Mouse (Mus musculus): ENCODE data around the gene Cnr2.

Gene Cnr2

DNA sequence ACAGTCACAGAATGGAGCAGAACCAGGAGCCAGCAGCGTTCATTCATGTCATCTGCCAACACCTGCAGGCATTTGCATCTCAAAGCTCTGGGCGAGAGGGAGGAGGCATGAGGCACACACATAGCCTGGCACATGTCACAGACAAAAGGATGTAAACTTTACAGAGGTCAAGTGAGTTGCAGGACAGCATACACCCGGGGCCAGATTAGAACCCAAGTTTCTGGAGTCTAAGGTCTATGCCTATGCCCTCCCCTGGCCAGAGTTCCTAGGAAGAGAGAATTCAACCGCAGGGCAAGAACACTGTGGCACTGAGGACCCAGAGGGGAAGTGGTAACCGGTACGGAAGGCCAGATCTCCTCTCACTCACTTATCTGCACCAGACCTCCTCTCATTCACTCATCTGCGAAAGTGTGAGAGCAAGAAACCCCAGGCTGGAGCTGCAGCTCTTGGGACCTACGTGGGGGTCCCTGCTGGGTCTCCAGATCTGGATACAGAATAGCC, at the start of gene Cnr2:
TSS of gene Cnr2 (plus strand) at position 324 of the 501 bp plus-strand sequence.
- no peak for DNase-seq (ENCODE audit: low spot score)

DNA sequence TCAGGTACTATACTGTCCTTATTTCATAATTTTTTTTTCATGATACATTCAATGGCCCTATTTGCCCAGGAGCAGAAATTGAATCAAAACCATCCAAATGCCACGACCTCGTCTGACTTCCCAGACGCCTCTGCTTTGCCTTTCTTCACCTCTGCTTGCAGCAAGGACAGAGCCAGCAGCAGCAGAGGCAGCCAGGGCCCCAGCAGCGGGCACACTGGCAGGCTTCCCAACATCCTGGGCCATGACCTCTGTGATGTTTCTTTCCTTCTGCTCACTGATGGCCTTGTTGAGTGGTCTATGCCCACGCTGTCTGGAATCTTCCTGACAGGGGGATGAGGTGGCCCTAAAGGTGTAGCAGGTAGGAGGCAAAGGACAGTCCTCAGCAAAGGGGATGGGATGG, 47.6 kb upstream of the Cnr2 start:
- no peak for DNase-seq (ENCODE audit: low spot score)

DNA sequence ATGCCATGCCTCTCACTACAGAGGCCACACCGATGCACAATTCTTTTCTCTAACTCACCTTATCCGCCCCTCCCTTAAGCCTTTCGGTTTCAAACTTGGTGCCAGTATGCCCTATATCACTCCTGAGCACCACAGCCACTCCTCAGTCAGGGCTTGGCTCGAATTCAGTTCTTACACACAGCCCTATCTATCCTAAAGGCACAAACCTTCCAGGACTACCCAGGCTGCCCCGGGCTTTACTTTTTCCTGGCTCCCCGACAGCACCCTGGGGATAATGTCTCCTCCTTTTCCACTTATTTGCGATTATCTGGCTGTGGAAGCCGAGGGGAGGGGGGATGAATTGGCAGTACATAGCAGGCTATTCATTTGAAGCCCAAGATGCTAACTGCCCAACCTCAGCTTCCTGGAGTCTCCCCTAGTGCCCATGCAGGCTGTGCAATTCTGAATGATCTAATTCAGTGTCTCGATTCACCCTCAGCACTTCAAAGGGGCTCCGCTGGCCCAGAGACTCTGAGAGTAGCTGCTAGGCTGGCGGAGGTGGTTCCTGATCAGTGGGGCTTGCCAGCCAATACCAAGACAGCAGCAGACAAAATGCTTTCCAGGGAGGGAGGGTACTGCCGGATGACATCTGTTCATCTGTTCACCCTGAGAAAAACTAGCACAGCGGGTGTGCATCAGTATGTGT, 44.6 kb upstream of the Cnr2 start:
- DNase-seq (ENCODE audit: low spot score): no peak

DNA sequence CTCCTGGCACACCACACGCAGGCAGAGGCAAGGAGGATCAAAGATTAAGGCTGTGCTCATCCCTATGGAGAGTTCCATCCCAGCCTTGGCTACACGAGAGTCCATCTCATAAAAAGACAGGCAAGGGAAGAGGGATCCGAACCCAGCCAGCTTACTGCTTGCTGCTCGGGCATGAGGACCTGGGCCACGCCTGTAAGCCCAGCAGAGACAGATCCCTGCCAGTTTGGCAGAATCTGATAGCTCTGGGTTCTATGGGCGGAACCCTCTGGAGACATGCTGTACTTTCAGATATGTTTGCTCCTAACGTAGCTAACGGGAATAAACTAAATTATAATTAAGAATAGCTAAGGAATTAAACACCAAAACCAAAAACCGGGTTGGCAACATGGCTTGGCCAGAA, 43.3 kb upstream of the Cnr2 start:
- no peak for DNase-seq (ENCODE audit: low spot score)

DNA sequence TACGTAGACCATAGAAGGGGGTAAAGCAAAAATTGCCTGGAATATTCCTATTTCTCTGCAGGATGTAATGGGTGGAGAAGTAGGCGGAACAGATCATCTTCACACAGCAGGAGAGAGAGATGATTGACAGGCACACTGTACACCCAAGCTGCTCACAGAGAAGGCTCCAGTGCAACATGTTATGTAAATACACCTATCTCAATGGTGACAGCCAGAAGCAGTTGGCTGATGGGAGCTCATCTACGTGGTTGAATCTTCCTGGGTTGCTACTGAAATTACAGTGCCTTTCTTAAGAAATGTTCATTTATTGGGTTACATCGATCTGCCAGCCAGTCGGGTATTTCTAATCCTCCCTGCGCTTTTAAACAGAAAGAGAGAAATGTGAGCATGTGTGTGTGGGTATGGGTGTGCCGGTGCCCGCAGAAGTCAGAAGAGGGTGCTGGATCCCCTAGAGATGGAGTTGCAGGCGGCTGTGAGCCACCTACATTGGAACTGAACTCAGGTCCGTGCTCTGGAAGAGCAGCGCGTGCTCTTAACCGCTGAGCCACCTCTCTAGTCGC, 41.1 kb upstream of the Cnr2 start:
- DNase-seq (ENCODE audit: low spot score): no peak

DNA sequence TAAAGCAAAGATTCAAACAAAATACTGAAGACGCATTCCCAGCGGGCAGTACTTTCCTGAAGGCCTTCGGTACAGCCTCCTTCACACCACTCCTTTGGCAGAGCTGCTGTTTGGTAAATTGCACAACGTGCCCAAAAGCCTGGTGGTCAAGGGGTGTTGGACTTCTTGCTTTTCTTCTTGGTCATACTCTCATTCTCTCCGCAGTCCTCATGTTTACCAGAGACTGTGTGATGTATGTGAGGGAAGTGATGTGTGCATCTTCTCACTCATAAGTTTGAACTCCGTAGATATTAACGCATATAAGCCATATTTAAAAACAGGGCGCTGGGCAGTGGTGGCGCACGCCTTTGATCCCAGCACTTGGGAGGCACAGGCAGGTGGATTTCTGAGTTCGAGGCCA, 40.6 kb upstream of the Cnr2 start:
- no peak for DNase-seq (ENCODE audit: low spot score)

DNA sequence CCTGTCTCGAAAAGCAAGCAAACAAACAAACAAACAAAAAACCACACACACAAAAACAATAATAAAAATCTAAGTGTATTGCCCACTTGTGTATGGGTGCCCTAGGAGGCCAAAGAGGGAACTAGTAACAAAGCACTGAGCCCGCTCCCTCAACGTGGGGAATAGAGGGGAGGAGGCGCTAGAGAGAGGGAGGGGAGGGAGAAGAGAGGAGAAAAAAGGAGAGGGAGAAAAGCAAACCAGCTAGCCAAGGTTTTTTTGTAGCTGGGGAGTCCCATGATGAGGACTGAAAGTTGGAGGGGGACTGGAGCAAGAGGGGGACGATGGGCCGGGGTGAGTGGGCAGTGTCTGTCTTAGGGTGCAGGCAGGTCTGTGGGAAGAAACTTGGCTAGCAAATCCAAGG, 40.1 kb upstream of the Cnr2 start:
- DNase-seq (ENCODE audit: low spot score): peak; percentile 62

DNA sequence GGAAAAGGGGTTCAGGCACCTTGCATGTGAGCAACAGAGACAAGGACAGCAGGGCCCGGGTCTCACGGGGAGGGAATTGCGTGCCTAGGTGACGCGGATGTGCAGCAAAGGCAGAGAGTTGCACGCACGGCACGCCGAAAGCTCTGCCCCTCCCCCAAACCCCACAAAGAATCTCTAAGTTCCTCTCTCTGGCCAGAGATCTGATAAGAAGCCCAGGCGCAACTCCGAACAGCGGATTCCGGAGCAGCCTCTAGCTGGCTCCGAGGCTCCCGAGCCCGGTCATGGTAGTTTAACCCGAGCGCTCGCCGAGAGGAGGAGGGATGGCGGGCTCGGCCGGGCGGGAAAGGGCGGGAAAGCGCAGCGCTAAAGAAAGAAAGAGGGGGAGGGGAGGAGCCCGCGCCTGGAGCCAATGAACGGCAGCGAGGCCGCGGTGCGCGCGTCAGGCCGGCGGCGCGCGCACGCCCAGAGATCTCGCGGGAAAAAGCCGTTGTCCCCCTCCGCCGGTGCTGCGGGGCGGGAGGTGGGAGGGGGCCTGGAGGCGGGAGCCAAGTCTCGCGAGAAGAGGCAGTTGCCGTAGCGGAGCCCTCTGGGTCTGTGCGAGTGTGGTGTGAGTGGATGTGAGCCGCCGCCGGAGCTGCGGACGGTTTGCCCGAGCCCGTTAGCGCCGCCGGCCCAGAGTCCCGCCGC, 39.5 kb upstream of the Cnr2 start, which contains the start of gene Srsf10:
TSS of gene Srsf10 (plus strand) at position 212 of the 687 bp plus-strand sequence.
- peak; percentile 97 for DNase-seq (ENCODE audit: low spot score)

DNA sequence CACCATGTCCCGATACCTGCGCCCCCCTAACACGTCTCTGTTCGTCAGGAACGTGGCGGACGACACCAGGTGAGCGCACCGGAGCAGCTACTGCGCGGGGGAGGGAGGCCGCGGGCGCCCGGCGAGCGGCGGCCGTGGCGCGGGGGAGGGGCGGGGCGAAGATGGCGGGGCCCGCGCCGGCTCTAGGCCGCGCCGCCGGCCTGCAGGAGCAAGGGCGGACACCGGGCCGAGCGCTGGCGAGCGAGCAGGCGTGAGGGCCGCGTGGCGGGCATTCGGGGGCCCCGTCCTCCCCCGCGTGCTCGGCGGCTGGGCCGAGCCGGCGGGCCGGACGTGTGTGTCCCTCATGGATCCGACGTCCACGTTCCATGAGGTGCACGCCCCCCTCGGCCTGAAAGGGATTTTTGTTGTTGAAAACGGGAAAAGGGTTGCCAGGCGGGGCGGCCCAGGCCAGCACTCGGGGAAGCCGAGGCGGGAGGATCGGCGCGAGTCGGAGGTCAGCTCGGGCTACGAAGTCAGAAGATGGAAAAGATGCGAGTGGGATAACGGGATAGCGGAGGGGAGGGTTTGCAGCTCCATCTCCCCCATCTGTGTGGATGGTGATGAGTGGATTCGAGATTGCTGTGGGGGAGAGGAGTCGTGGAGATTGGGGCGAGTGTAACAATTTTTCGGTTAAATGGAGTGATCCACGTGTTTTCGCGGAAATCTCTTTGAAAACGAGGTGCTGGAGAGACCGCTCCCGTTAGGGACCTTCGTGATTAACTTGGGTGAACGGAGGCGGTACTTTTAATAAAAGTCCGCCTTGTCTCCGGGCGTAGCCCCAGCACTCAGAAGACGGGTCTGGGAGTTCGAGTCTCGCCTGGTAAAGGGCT, 38.7 kb upstream of the Cnr2 start:
- peak; percentile 82 for DNase-seq (ENCODE audit: low spot score)

DNA sequence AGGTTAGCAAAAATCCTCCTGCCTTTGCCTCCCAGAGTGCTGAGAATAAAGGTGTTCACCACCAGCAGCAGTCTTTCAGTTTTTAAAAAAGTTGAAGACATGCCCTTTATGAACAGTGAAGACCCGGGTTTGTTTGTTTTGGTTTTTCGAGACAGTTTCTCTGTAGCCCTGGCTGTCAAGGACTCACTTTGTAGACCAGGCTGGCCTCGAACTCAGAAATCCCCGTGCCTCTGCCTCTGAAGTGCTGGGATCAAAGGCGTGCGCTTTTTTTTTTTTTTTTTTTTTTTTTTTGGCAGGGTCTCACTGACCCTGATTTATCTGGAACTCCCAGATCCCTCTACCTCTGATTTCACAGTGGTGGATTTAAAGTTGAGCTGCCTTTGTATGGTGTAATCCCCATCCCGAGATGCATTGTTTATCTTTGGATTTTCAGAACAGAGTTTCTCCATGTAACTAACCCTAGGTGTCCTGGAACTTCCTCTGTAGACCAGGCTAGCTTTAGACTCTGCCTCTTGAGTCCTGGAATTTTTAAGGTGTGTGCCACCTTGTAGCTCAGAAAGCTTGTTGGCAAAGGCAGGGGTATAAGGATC, 37.5 kb upstream of the Cnr2 start:
- DNase-seq (ENCODE audit: low spot score): no peak

DNA sequence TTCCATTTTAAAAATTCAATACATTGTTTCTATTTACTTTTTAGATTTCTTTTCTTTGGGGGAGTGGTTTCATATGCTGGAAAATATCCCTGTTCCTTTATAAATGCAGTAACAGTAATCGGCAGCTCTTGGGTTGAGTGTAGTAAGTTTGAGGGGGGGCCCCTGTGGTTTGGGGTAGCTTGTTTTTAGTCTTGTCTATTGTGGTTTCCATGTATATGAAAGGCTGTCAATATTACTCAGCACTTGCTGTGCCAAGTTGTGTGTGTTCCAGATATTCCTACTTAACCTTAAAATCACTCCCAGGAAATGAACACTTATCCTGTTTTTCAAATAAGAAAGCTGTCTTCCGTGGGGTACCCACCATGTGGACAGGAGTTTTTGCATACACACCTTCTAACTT, 26.2 kb upstream of the Cnr2 start:
- no peak for DNase-seq (ENCODE audit: low spot score)

DNA sequence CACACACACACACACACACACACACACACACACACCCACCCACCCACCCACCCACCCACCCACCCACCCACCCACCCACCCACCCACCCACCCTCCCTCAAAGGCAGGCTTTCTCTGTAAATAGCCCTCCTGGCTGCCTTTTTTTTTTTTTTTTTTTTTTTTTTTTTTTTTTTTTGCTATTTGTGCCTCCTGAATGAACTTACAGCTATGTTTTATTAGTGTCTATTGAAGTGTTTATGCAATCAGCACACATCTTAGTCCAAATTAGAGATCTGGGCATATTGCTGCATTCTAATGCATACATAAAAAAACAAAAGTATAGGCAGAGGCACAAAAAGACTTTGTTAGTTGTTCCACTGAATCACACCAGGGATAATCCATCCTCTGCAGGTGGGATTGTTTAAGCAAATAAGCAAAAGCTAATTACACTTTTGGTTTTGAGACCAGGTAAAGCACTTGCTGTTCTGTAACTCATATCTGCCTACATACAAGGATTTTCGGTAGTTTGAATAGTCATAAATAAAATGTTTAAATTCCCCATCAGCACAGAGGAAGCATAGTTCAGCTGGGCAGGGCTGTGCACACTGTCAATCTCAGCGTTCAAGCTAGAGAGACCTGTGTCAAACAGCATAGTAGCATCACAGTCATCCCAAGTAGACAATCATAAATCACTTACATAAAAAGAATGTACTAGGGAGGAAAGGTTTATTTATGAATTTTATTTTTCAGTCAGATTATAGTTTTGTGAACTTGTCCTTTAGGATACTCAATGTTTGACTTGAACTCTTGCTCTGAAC, 24.8 kb upstream of the Cnr2 start:
- no peak for DNase-seq (ENCODE audit: low spot score)

DNA sequence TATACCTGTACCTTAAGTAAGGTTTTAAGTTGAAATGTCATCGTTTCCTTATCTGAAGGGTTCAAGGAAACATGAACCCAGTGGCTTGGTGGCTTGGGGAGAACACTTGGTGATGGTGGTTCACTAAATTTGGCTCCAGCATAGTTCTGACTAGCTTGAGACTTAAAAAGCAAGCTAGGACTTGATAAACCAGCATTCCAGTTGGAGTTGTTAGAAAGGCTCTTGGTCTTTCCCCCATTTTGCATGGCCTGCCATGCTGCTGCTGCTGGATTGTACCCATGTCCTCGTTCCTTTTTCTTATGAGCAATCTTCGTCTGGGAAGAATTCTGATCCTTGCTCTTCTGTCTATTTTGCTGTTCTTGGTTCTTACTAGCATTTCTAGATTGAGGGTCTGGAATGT, 23.2 kb upstream of the Cnr2 start:
- no peak for DNase-seq (ENCODE audit: low spot score)

DNA sequence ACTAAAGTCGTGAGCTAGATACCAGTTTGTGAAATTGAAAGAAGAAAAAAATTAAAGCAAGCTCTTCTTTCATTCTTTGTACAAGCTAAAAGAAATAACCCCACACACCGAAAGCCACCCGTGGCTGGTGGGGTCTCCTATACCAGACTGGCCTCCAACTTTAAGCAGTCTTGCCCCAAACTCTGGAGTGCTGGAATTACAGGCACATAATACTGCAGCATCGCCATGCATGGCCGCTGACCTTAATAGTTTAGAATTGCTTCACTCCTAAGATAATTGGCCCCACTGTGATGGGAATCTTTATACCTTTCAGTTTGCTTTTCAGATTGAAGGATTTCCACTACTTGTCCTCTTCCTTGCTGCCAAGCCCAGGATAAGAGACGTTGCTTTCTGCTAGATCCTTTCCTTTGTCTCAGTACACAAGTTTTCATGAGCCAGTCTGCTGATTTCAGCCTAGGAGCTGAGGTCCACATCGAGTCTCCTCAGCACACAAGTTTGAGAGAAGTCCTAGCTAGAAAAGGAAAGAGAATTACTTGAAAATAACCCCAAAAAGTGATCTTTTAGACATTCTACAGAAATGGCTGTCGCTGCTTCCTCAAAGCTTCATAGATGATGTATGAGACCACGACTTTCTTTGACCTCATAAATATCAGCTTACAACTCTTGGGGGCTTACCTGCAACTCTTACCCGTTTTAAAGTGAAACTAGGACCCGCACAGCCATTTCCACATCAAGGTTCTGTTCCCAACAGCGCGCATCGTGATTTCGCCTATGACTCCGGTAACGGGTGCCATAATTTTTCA, 22.4 kb upstream of the Cnr2 start:
- DNase-seq (ENCODE audit: low spot score): no peak

DNA sequence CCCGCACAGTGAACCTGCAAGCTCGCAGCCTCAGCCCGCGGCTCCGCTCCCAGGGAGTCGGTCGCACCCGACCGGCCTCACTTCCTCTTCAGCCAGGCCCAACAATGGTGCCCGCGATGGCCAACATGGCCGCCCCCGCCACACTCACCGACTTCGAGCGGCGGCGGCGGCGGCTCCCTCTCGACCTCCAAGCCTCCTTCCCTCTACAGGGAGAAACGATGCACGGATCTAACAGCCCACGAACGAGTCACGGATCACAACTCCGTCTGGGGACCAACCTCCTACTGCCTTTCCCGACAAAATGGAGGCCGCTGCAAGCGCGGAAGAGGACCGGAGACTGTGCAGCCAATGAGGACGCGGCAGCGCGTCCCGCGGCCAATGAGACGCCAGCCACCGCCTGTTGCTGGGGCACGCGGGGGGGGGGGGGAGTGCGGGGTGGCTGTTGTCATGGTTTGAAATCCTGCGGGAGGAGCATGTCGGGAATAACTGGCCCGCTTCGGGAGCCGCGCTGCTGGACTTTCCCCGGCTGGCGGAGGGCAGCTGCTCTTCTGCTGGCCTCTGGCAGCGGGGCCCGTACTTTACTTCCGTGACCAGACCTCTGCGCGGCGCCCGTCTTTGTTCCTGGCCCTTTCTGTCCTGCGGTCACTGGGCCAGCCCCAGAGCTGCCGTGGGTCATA, 21.5 kb upstream of the Cnr2 start, which contains the start of gene Pnrc2:
TSS of gene Pnrc2 (minus strand) at position 325 of the 677 bp plus-strand sequence.
- peak; percentile 96 for DNase-seq (ENCODE audit: low spot score)

DNA sequence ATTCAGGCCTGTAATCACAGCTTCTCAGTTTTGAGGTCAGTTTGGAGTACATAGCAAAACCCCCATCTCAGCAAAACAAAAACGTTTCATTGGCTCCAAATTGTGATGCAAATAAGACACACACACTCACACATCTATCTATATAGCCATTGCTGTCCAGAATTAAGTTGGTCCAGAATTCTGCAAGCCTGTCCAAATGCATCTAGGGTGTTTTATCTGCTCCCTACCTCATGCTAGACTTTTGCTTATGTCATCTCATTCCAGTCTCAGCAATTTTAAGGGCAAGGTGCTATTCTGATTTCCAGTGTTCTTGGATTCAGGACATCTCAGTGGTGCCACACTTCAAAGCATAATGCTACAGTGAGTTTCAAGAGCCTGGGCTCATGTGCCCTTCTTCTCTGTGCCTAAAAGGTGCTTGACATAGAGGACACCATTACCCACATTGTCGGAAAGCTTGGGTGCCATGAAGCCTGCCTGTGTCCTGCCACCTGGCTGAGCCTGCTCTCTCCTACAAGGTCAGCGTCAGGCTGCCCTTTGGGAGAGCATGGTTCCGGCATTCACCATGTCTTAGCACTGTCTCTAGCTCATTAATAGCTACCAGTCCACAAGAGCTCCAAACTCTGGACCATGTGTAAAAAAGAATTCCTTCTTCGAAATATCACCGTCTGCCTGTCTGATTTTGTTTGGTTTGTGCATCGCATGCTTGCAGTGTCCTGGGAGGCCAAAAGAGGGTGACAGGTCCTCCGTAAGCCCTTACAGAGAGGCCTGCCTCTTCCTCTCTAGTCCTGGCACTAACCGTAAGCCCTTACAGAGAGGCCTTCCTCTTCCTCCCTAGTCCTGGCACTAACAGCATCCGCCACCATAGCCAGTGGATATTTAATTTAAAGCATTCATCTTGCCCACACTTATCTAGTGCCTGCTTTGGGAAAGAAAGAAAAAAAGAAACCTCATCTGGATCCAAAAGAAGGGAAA, 20.3 kb upstream of the Cnr2 start:
- DNase-seq (ENCODE audit: low spot score): no peak

DNA sequence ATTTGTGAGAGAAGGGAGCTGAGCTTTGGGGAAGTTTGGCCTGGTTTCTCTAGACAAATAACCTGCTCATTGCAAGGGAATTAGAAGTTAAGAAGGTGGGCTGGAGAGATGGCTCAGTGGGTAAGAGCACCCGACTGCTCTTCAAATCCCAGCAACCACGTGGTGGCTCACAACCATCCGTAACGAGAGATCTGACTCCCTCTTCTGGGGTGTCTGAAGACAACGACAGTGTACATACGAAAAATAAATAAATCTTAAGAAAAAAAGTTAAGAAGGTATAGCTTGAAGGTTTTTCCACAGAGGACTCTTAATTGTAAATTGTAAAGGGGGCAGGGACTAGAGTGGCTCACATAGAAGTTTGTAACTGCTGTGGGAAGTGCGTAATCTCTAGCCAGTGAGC, 19.6 kb upstream of the Cnr2 start:
- DNase-seq (ENCODE audit: low spot score): no peak

DNA sequence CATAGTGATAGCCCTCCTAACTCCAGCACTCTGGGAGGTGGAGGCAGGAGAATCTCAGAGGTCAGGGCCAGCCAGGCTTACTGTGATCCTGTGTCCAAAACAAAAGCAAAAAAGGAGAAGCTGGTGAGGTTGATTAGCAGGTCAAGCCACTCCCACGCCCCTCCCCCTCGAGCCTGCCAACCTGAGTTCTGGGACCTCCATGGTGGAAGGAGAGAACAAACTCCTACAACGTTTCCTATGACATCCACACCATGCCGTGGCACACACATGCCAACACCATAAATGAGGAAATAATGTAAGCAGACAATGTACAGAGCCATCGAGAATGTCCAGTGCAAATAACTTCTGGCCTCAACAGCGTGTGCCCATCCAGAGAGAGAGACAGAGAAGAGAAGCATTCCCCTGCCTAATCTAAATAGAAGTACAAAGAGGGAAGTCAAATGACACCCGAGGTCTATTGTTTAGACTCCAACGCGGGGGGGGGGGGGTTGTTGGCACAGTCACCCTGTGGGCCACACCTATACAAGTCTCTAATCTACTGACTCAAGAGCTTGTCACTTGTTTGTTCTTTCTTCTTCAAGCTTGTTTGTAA, 19.1 kb upstream of the Cnr2 start:
- DNase-seq (ENCODE audit: low spot score): peak; percentile 73
